11 mouse cellular contexts compared by ENCODE assay signal in genomic region chr3:148733227-148733854, GRCm38 (mm10).
DNase-seq lines count a peak whose midpoint lies in the region; ATAC-seq and TF ChIP-seq lines count a peak whose summit lies in the region.
"Had no signal": no experiment of that assay in that cellular context is flagged by ENCODE, and none has a peak within 500 bp of the region (broad histone marks: within the 10 kb centered on the region; RNA-seq: fewer than 3 reads in every experiment).

No protein-coding gene starts in this region.

- no peak for TF ChIP-seq POLR2A in myocyte (IDR thresholded peaks at IDR 0.05; ENCODE audit: insufficient read length, low read depth)

- peak; percentile 41; the same call in 1 of the 2 replicates for ATAC-seq in lung, embryonic 14.5 days (ENCODE audit: insufficient read depth)
- no peak; the same call in 1 of the 2 replicates for ATAC-seq in embryonic facial prominence, embryonic 15.5 days (ENCODE audit: insufficient number of reproducible peaks, low FRiP score, low TSS enrichment, low read depth)
- ATAC-seq in heart, embryonic 14.5 days (ENCODE audit: insufficient number of reproducible peaks, insufficient read depth, low FRiP score, low read depth): no peak
- ATAC-seq in hindbrain, embryonic 13.5 days (ENCODE audit: low FRiP score): no peak

- H3K9ac ChIP-seq in lung, embryonic 14.5 days: no peak overlapping the region; the same call in 1 of the 2 replicates
- H3K9ac ChIP-seq in embryonic facial prominence, embryonic 15.5 days: no peak overlapping the region
- no peak overlapping the region for H3K9ac ChIP-seq in heart, embryonic 14.5 days (ENCODE audit: low read length)
- no peak overlapping the region for H3K9ac ChIP-seq in hindbrain, embryonic 13.5 days

- H3K79me2 ChIP-seq in myocyte (ENCODE audit: control insufficient read depth, insufficient read depth): no peaks in the 10 kb centered on the region

- peak overlapping the region; percentile 37 for H3K27ac ChIP-seq in lung, embryonic 14.5 days (ENCODE audit: low read depth)
- H3K27ac ChIP-seq in embryonic facial prominence, embryonic 15.5 days (replicated peaks): peak overlapping the region; percentile 39; the same call in 1 of the 2 replicates
- peak overlapping the region in 1 of 2 experiments; percentile 10; a peak in 3 of 4 replicates for H3K27ac ChIP-seq in heart, embryonic 14.5 days (replicated peaks in 1 of 2; ENCODE audit: control insufficient read depth in 1 of 2, insufficient read depth in 1 of 2, low read depth in 2 of 2, low read length in 2 of 2)
- no peak overlapping the region for H3K27ac ChIP-seq in hindbrain, embryonic 13.5 days

- WGBS in lung, embryonic 14.5 days: 24% methylated on average over 13 of the region's 13 CpGs
- 34% methylated on average over 13 of the region's 13 CpGs for WGBS in embryonic facial prominence, embryonic 15.5 days
- WGBS in heart, embryonic 14.5 days: 35% methylated on average over 13 of the region's 13 CpGs
- WGBS in hindbrain, embryonic 13.5 days: 64% methylated on average over 13 of the region's 13 CpGs

- H3K4me1 ChIP-seq in lung, embryonic 14.5 days (ENCODE audit: insufficient read depth): peaks cover 11% of the 10 kb centered on the region; the same call in 1 of the 2 replicates
- peaks cover 18% of the 10 kb centered on the region for H3K4me1 ChIP-seq in embryonic facial prominence, embryonic 15.5 days
- peaks cover 11 to 13% of the 10 kb centered on the region in 2 experiments for H3K4me1 ChIP-seq in heart, embryonic 14.5 days (ENCODE audit: control insufficient read depth in 2 of 2, insufficient read depth in 2 of 2, low read length in 2 of 2)
- peaks cover 12% of the 10 kb centered on the region for H3K4me1 ChIP-seq in hindbrain, embryonic 13.5 days (replicated peaks)

- TF ChIP-seq CTCF in lung, embryonic 14.5 days (IDR thresholded peaks at IDR 0.05; ENCODE audit: low read depth): no peak

- no peak overlapping the region for H3K4me3 ChIP-seq in lung, embryonic 14.5 days (ENCODE audit: low read depth, low read length)
- no peak overlapping the region for H3K4me3 ChIP-seq in embryonic facial prominence, embryonic 15.5 days (replicated peaks)
- H3K4me3 ChIP-seq in heart, embryonic 14.5 days (ENCODE audit: control insufficient read depth in 1 of 2, insufficient read depth in 1 of 2, low read depth in 1 of 2, low read length in 2 of 2): no peak overlapping the region; a peak in 1 of 4 replicates
- H3K4me3 ChIP-seq in myocyte: peak overlapping the region; percentile 7
- no peak overlapping the region for H3K4me3 ChIP-seq in hindbrain, embryonic 13.5 days

- H3K36me3 ChIP-seq in lung, embryonic 14.5 days (ENCODE audit: insufficient read depth): no peaks in the 10 kb centered on the region
- no peaks in the 10 kb centered on the region for H3K36me3 ChIP-seq in embryonic facial prominence, embryonic 15.5 days
- H3K36me3 ChIP-seq in heart, embryonic 14.5 days (ENCODE audit: control insufficient read depth, insufficient read depth, low read length): no peaks in the 10 kb centered on the region
- H3K36me3 ChIP-seq in myocyte (ENCODE audit: control insufficient read depth, insufficient read depth): no peaks in the 10 kb centered on the region
- H3K36me3 ChIP-seq in hindbrain, embryonic 13.5 days: no peaks in the 10 kb centered on the region

- H3ac ChIP-seq in myocyte (ENCODE audit: control insufficient read depth, insufficient read length): no peak overlapping the region

- peak overlapping the region; percentile 38 for H3K4me2 ChIP-seq in lung, embryonic 14.5 days
- H3K4me2 ChIP-seq in embryonic facial prominence, embryonic 15.5 days (replicated peaks): 0 out of 2 replicates have a peak overlapping the region, but pooled peaks have one; percentile 8
- H3K4me2 ChIP-seq in heart, embryonic 14.5 days (ENCODE audit: low read length): peak overlapping the region; percentile 45
- H3K4me2 ChIP-seq in myocyte (ENCODE audit: low read depth): peak overlapping the region; percentile 89
- H3K4me2 ChIP-seq in hindbrain, embryonic 13.5 days: no peak overlapping the region

- H3K9me3 ChIP-seq in lung, embryonic 14.5 days (ENCODE audit: low read depth, low read length): no peaks in the 10 kb centered on the region
- H3K9me3 ChIP-seq in embryonic facial prominence, embryonic 15.5 days (replicated peaks): no peaks in the 10 kb centered on the region
- no peaks in the 10 kb centered on the region for H3K9me3 ChIP-seq in heart, embryonic 14.5 days (ENCODE audit: control insufficient read depth, low read length)
- no peaks in the 10 kb centered on the region for H3K9me3 ChIP-seq in hindbrain, embryonic 13.5 days

- peak; percentile 75 for DNase-seq in lung, embryonic 14.5 days
- no peak for DNase-seq in lung, postnatal 4 days
- DNase-seq in spleen, adult 12 weeks (ENCODE audit: low spot score): no peak
- no peak for DNase-seq in right cerebral cortex, postnatal 14 days
- DNase-seq: cerebellum, postnatal 14 days; liver; spleen, adult 18-20 months had no signal

- H3K27me3 ChIP-seq in lung, embryonic 14.5 days (ENCODE audit: insufficient read depth, low read length): no peaks in the 10 kb centered on the region
- no peaks in the 10 kb centered on the region for H3K27me3 ChIP-seq in embryonic facial prominence, embryonic 15.5 days
- no peaks in the 10 kb centered on the region for H3K27me3 ChIP-seq in heart, embryonic 14.5 days (ENCODE audit: control insufficient read depth, insufficient read depth, low read length)
- no peaks in the 10 kb centered on the region for H3K27me3 ChIP-seq in myocyte (ENCODE audit: control insufficient read depth, insufficient read depth, insufficient read length)
- no peaks in the 10 kb centered on the region for H3K27me3 ChIP-seq in hindbrain, embryonic 13.5 days

TF ChIP-seq in myocyte, 11 proteins besides CTCF, POLR2A, EP300 and RAD21:
- no peak for TF ChIP-seq TCF3 (IDR thresholded peaks at IDR 0.05; ENCODE audit: insufficient read length, low read depth)
- TF ChIP-seq E2F4 (IDR thresholded peaks at IDR 0.05; ENCODE audit: insufficient read depth): no peak
- TF ChIP-seq MYOG (IDR thresholded peaks at IDR 0.05; ENCODE audit: control insufficient read depth in 1 of 3, insufficient read depth in 1 of 3, insufficient read length in 2 of 3, low read depth in 2 of 3): peak in 2 of 3 experiments; percentile 42 to 69
- TF ChIP-seq CEBPB (IDR thresholded peaks at IDR 0.05; ENCODE audit: insufficient read depth, poor library complexity, severe bottlenecking): no peak
- TF ChIP-seq TCF12 (IDR thresholded peaks at IDR 0.05; ENCODE audit: insufficient read depth, poor library complexity, severe bottlenecking): peak; percentile 4
- no peak for TF ChIP-seq USF1 (IDR thresholded peaks at IDR 0.05; ENCODE audit: low read depth)
- no peak for TF ChIP-seq MAX (IDR thresholded peaks at IDR 0.05; ENCODE audit: low read depth)
- peak in 2 of 3 experiments; percentile 56 to 58 for TF ChIP-seq MYOD1 (IDR thresholded peaks at IDR 0.05; ENCODE audit: control insufficient read depth in 1 of 3, insufficient read length in 2 of 3, low read depth in 2 of 3)
- TF ChIP-seq SRF (IDR thresholded peaks at IDR 0.05; ENCODE audit: control insufficient read depth, insufficient read length, low read depth): no peak
- no peak for TF ChIP-seq REST (IDR thresholded peaks at IDR 0.05; ENCODE audit: insufficient read depth, insufficient read length)
- TF ChIP-seq POLR2AphosphoS2 (IDR thresholded peaks at IDR 0.05; ENCODE audit: insufficient read length, low read depth): no peak
